Mouse (Mus musculus): Measurements from ENCODE around the gene Fam83b. TPM values are rescaled to one million over a fixed set of nuclear protein-coding genes. Genes with fewer than 3 reads are reported as not detected.

The Fam83b gene
- under 1 TPM in 1 of 2 experiments, not detected in 1; 0.05 TPM for polyA plus RNA-seq (2017; shearing (Covaris generic))

GRCm38 (mm10) chr9:76566515-76567280, at the start of gene Fam83b:
Gene Fam83b, minus strand, starts transcription at chr9:76567116.

Other genes starting within 250 kb of the Fam83b start
- gene Hcrtr2, start 243.3 kb downstream of the Fam83b start, polyA plus RNA-seq (2017; shearing (Covaris generic)): under 1 TPM in 1 of 2 experiments, not detected in 1; 0.27 TPM

Data from activated CD4-positive, CD25-positive, alpha-beta regulatory T cell (primary cell).